Mouse (Mus musculus): Measurements from ENCODE around the gene Tnk1. TPM values are rescaled to one million over a fixed set of nuclear protein-coding genes. Genes with fewer than 3 reads are reported as not detected.

Gene Tnk1
- polyA plus RNA-seq, 1 experiment from 2014 or later, result 0.15 TPM

- no peak for ATAC-seq (ENCODE audit: insufficient number of reproducible peaks, insufficient read depth, low FRiP score, low read depth)
- Histone ChIP-seq H3K9me3 (ENCODE audit: control insufficient read depth, low read length) (no peaks in the 10 kb centered on the region), H3K27me3 (ENCODE audit: control insufficient read depth, insufficient read depth, low read length) (no peaks in the 10 kb centered on the region), H3K4me1 (ENCODE audit: control insufficient read depth in 2 of 2, insufficient read depth in 2 of 2, low read length in 2 of 2) (no peaks in the 10 kb centered on the region), H3K27ac (replicated peaks in 1 of 2; ENCODE audit: control insufficient read depth in 1 of 2, insufficient read depth in 1 of 2, low read depth in 2 of 2, low read length in 2 of 2) (no peak overlapping the region), H3K4me3 (ENCODE audit: control insufficient read depth in 1 of 2, insufficient read depth in 1 of 2, low read depth in 1 of 2, low read length in 2 of 2) (no peak overlapping the region), H3K9ac (ENCODE audit: low read length) (no peak overlapping the region), H3K36me3 (ENCODE audit: control insufficient read depth, insufficient read depth, low read length) (peaks cover 24% of the 10 kb centered on the region), H3K4me2 (ENCODE audit: low read length) (no peak overlapping the region)
- WGBS, result 71% methylated on average over 2 of the region's 2 CpGs
These were observed 35.1 kb downstream of the Tnk1 start for GRCm38 (mm10) chr11:69823456-69823855.

GRCm38 (mm10) chr11:69822080-69822479 is 36.5 kb downstream of the Tnk1 start, which contains the start of gene Spem1:
Spem1 (minus strand) TSS chr11:69822180.
- Histone ChIP-seq H3K36me3 (ENCODE audit: control insufficient read depth, insufficient read depth, low read length) (peaks cover 13% of the 10 kb centered on the region), H3K4me2 (ENCODE audit: low read length) (no peak within 1 kb of the TSS), H3K9me3 (ENCODE audit: control insufficient read depth, low read length) (0 out of 2 replicates have a peak, but pooled peaks cover 4% of the 10 kb centered on the region), H3K4me1 (ENCODE audit: control insufficient read depth in 2 of 2, insufficient read depth in 2 of 2, low read length in 2 of 2) (no peaks in the 10 kb centered on the region), H3K4me3 (ENCODE audit: control insufficient read depth in 1 of 2, insufficient read depth in 1 of 2, low read depth in 1 of 2, low read length in 2 of 2) (no peak within 1 kb of the TSS), H3K27ac (replicated peaks in 1 of 2; ENCODE audit: control insufficient read depth in 1 of 2, insufficient read depth in 1 of 2, low read depth in 2 of 2, low read length in 2 of 2) (no peak within 1 kb of the TSS), H3K27me3 (ENCODE audit: control insufficient read depth, insufficient read depth, low read length) (no peaks in the 10 kb centered on the region), H3K9ac (ENCODE audit: low read length) (no peak within 1 kb of the TSS)
- ATAC-seq (ENCODE audit: insufficient number of reproducible peaks, insufficient read depth, low FRiP score, low read depth), result no peak
- WGBS, result 80% methylated on average over 3 of the region's 3 CpGs

- H3K4me1 ChIP-seq (ENCODE audit: control insufficient read depth in 2 of 2, insufficient read depth in 2 of 2, low read length in 2 of 2), result no peaks in the 10 kb centered on the region
- WGBS, result 88% methylated on average over 8 of the region's 8 CpGs
These were observed 39.7 kb downstream of the Tnk1 start for GRCm38 (mm10) chr11:69818871-69819270.

GRCm38 (mm10) chr11:69818365-69818764 is 40.2 kb downstream of the Tnk1 start, which contains the start of gene Spem2:
Spem2 (minus strand) TSS chr11:69818465.
- Histone ChIP-seq H3K4me3 (ENCODE audit: control insufficient read depth in 1 of 2, insufficient read depth in 1 of 2, low read depth in 1 of 2, low read length in 2 of 2) (no peak within 1 kb of the TSS), H3K4me1 (ENCODE audit: control insufficient read depth in 2 of 2, insufficient read depth in 2 of 2, low read length in 2 of 2) (no peaks in the 10 kb centered on the region), H3K27ac (replicated peaks in 1 of 2; ENCODE audit: control insufficient read depth in 1 of 2, insufficient read depth in 1 of 2, low read depth in 2 of 2, low read length in 2 of 2) (no peak within 1 kb of the TSS), H3K4me2 (ENCODE audit: low read length) (no peak within 1 kb of the TSS), H3K36me3 (ENCODE audit: control insufficient read depth, insufficient read depth, low read length) (no peaks in the 10 kb centered on the region), H3K27me3 (ENCODE audit: control insufficient read depth, insufficient read depth, low read length) (no peaks in the 10 kb centered on the region), H3K9me3 (ENCODE audit: control insufficient read depth, low read length) (0 out of 2 replicates have a peak, but pooled peaks cover 4% of the 10 kb centered on the region), H3K9ac (ENCODE audit: low read length) (no peak within 1 kb of the TSS)
- WGBS, result 75% methylated on average over 2 of the region's 2 CpGs
- ATAC-seq (ENCODE audit: insufficient number of reproducible peaks, insufficient read depth, low FRiP score, low read depth), result no peak

More at GRCm38 (mm10) chr11:69818871-69819270, 39.7 kb downstream of the Tnk1 start:
- no peak overlapping the region for H3K4me3 ChIP-seq (ENCODE audit: control insufficient read depth in 1 of 2, insufficient read depth in 1 of 2, low read depth in 1 of 2, low read length in 2 of 2)
- H3K9me3 ChIP-seq (ENCODE audit: control insufficient read depth, low read length), result 0 out of 2 replicates have a peak, but pooled peaks cover 4% of the 10 kb centered on the region
- no peak overlapping the region for H3K27ac ChIP-seq (replicated peaks in 1 of 2; ENCODE audit: control insufficient read depth in 1 of 2, insufficient read depth in 1 of 2, low read depth in 2 of 2, low read length in 2 of 2)
- H3K9ac ChIP-seq (ENCODE audit: low read length), result no peak overlapping the region
- no peaks in the 10 kb centered on the region for H3K27me3 ChIP-seq (ENCODE audit: control insufficient read depth, insufficient read depth, low read length)
- no peak overlapping the region for H3K4me2 ChIP-seq (ENCODE audit: low read length)
- ATAC-seq (ENCODE audit: insufficient number of reproducible peaks, insufficient read depth, low FRiP score, low read depth), result no peak
- H3K36me3 ChIP-seq (ENCODE audit: control insufficient read depth, insufficient read depth, low read length), result no peaks in the 10 kb centered on the region

- H3K27me3 ChIP-seq (ENCODE audit: control insufficient read depth, insufficient read depth, low read length), result no peaks in the 10 kb centered on the region
- no peak overlapping the region for H3K9ac ChIP-seq (ENCODE audit: low read length)
- no peaks in the 10 kb centered on the region for H3K4me1 ChIP-seq (ENCODE audit: control insufficient read depth in 2 of 2, insufficient read depth in 2 of 2, low read length in 2 of 2)
- no peak overlapping the region for H3K27ac ChIP-seq (replicated peaks in 1 of 2; ENCODE audit: control insufficient read depth in 1 of 2, insufficient read depth in 1 of 2, low read depth in 2 of 2, low read length in 2 of 2)
- 86% methylated on average over 12 of the region's 12 CpGs for WGBS
- no peaks in the 10 kb centered on the region for H3K36me3 ChIP-seq (ENCODE audit: control insufficient read depth, insufficient read depth, low read length)
- ATAC-seq (ENCODE audit: insufficient number of reproducible peaks, insufficient read depth, low FRiP score, low read depth), result no peak
- 0 out of 2 replicates have a peak, but pooled peaks cover 4% of the 10 kb centered on the region for H3K9me3 ChIP-seq (ENCODE audit: control insufficient read depth, low read length)
- H3K4me2 ChIP-seq (ENCODE audit: low read length), result no peak overlapping the region
- H3K4me3 ChIP-seq (ENCODE audit: control insufficient read depth in 1 of 2, insufficient read depth in 1 of 2, low read depth in 1 of 2, low read length in 2 of 2), result no peak overlapping the region
These were observed 42.0 kb downstream of the Tnk1 start for GRCm38 (mm10) chr11:69816520-69816919.

- ATAC-seq (ENCODE audit: insufficient number of reproducible peaks, insufficient read depth, low FRiP score, low read depth), result no peak
- no peak within 1 kb of the TSS for H3K27ac ChIP-seq (replicated peaks in 1 of 2; ENCODE audit: control insufficient read depth in 1 of 2, insufficient read depth in 1 of 2, low read depth in 2 of 2, low read length in 2 of 2)
- no peaks in the 10 kb centered on the region for H3K27me3 ChIP-seq (ENCODE audit: control insufficient read depth, insufficient read depth, low read length)
- no peak within 1 kb of the TSS for H3K4me2 ChIP-seq (ENCODE audit: low read length)
- H3K4me1 ChIP-seq (ENCODE audit: control insufficient read depth in 2 of 2, insufficient read depth in 2 of 2, low read length in 2 of 2), result no peaks in the 10 kb centered on the region
- H3K9ac ChIP-seq (ENCODE audit: low read length), result no peak within 1 kb of the TSS
- 0 out of 2 replicates have a peak, but pooled peaks cover 4% of the 10 kb centered on the region for H3K9me3 ChIP-seq (ENCODE audit: control insufficient read depth, low read length)
- no peaks in the 10 kb centered on the region for H3K36me3 ChIP-seq (ENCODE audit: control insufficient read depth, insufficient read depth, low read length)
- no peak within 1 kb of the TSS for H3K4me3 ChIP-seq (ENCODE audit: control insufficient read depth in 1 of 2, insufficient read depth in 1 of 2, low read depth in 1 of 2, low read length in 2 of 2)
- WGBS, result 58% methylated on average over 10 of the region's 10 CpGs
These were observed 43.4 kb downstream of the Tnk1 start, which contains the start of gene Gm39566 for GRCm38 (mm10) chr11:69815155-69815554. Gm39566 (minus strand) TSS chr11:69815298.

GRCm38 (mm10) chr11:69810280-69810679 is 48.2 kb downstream of the Tnk1 start:
- H3K27me3 ChIP-seq (ENCODE audit: control insufficient read depth, insufficient read depth, low read length), result peaks cover 8% of the 10 kb centered on the region; the same call in 1 of the 2 replicates
- H3K36me3 ChIP-seq (ENCODE audit: control insufficient read depth, insufficient read depth, low read length), result no peaks in the 10 kb centered on the region
- no peak overlapping the region for H3K4me2 ChIP-seq (ENCODE audit: low read length)
- H3K9me3 ChIP-seq (ENCODE audit: control insufficient read depth, low read length), result peaks cover 5% of the 10 kb centered on the region; the same call in 1 of the 2 replicates
- H3K27ac ChIP-seq (replicated peaks in 1 of 2; ENCODE audit: control insufficient read depth in 1 of 2, insufficient read depth in 1 of 2, low read depth in 2 of 2, low read length in 2 of 2), result no peak overlapping the region
- no peak overlapping the region for H3K9ac ChIP-seq (ENCODE audit: low read length)
- H3K4me3 ChIP-seq (ENCODE audit: control insufficient read depth in 1 of 2, insufficient read depth in 1 of 2, low read depth in 1 of 2, low read length in 2 of 2), result no peak overlapping the region
- H3K4me1 ChIP-seq (ENCODE audit: control insufficient read depth in 2 of 2, insufficient read depth in 2 of 2, low read length in 2 of 2), result no peaks in the 10 kb centered on the region
- no peak for ATAC-seq (ENCODE audit: insufficient number of reproducible peaks, insufficient read depth, low FRiP score, low read depth)

- ATAC-seq (ENCODE audit: insufficient number of reproducible peaks, insufficient read depth, low FRiP score, low read depth), result no peak
- H3K27ac ChIP-seq (replicated peaks in 1 of 2; ENCODE audit: control insufficient read depth in 1 of 2, insufficient read depth in 1 of 2, low read depth in 2 of 2, low read length in 2 of 2), result no peak overlapping the region
- peaks cover 12% of the 10 kb centered on the region; the same call in 1 of the 2 replicates for H3K27me3 ChIP-seq (ENCODE audit: control insufficient read depth, insufficient read depth, low read length)
- H3K9ac ChIP-seq (ENCODE audit: low read length), result no peak overlapping the region
- no peak overlapping the region for H3K4me2 ChIP-seq (ENCODE audit: low read length)
- peaks cover 15 to 16% of the 10 kb centered on the region in 2 experiments; a peak in 3 of 4 replicates for H3K4me1 ChIP-seq (ENCODE audit: control insufficient read depth in 2 of 2, insufficient read depth in 2 of 2, low read length in 2 of 2)
- H3K9me3 ChIP-seq (ENCODE audit: control insufficient read depth, low read length), result peaks cover 5% of the 10 kb centered on the region; the same call in 1 of the 2 replicates
- no peak overlapping the region for H3K4me3 ChIP-seq (ENCODE audit: control insufficient read depth in 1 of 2, insufficient read depth in 1 of 2, low read depth in 1 of 2, low read length in 2 of 2)
- H3K36me3 ChIP-seq (ENCODE audit: control insufficient read depth, insufficient read depth, low read length), result no peaks in the 10 kb centered on the region
- 77% methylated on average over 2 of the region's 2 CpGs for WGBS
These were observed 50.9 kb downstream of the Tnk1 start for GRCm38 (mm10) chr11:69807641-69808040.

Data from heart, embryonic 14.5 days (tissue).